Mouse (Mus musculus): ENCODE results near the gene Kcng4.

Gene Kcng4

GRCm38 (mm10) chr8:119639798-119640197 lies 4.3 kb upstream of the Kcng4 start:
- DNase-seq = no peak

GRCm38 (mm10) chr8:119638261-119638660 lies 2.8 kb upstream of the Kcng4 start:
- peak; percentile 63 to 66 for DNase-seq

- no peak for DNase-seq
These were observed 1.9 kb upstream of the Kcng4 start for GRCm38 (mm10) chr8:119637381-119637780.

GRCm38 (mm10) chr8:119636766-119637165 lies 1.3 kb upstream of the Kcng4 start:
- DNase-seq = no peak

GRCm38 (mm10) chr8:119635958-119636357 lies 478 bp upstream of the Kcng4 start:
- DNase-seq = no peak

GRCm38 (mm10) chr8:119634616-119635336 lies 704 bp downstream of the Kcng4 start:
- no peak for DNase-seq

GRCm38 (mm10) chr8:119632909-119633308 lies 2.6 kb downstream of the Kcng4 start:
- no peak for DNase-seq

GRCm38 (mm10) chr8:119632246-119632645 lies 3.2 kb downstream of the Kcng4 start:
- DNase-seq = no peak

- DNase-seq = no peak
These were observed 4.6 kb downstream of the Kcng4 start for GRCm38 (mm10) chr8:119630841-119631240.

GRCm38 (mm10) chr8:119627613-119628359 lies 7.7 kb downstream of the Kcng4 start:
- DNase-seq = no peak

- no peak for DNase-seq
These were observed 8.3 kb downstream of the Kcng4 start for GRCm38 (mm10) chr8:119627199-119627598.

- no peak for DNase-seq
These were observed 9.7 kb downstream of the Kcng4 start for GRCm38 (mm10) chr8:119625788-119626187.

GRCm38 (mm10) chr8:119624916-119625315 lies 10.6 kb downstream of the Kcng4 start:
- DNase-seq = no peak

GRCm38 (mm10) chr8:119623744-119624143 lies 11.7 kb downstream of the Kcng4 start:
- no peak for DNase-seq

GRCm38 (mm10) chr8:119623061-119623460 lies 12.4 kb downstream of the Kcng4 start:
- DNase-seq = no peak

- no peak for DNase-seq
These were observed 12.9 kb downstream of the Kcng4 start for GRCm38 (mm10) chr8:119622555-119622954.

GRCm38 (mm10) chr8:119620848-119621465 lies 14.5 kb downstream of the Kcng4 start:
- no peak for DNase-seq

GRCm38 (mm10) chr8:119620116-119620840 lies 15.2 kb downstream of the Kcng4 start:
- DNase-seq = no peak

- no peak for DNase-seq
These were observed 16.6 kb downstream of the Kcng4 start for GRCm38 (mm10) chr8:119618887-119619286.

- DNase-seq = no peak
These were observed 17.9 kb downstream of the Kcng4 start for GRCm38 (mm10) chr8:119617586-119617985.

GRCm38 (mm10) chr8:119616811-119617210 lies 18.7 kb downstream of the Kcng4 start:
- DNase-seq = no peak

- no peak for DNase-seq
These were observed 19.1 kb downstream of the Kcng4 start for GRCm38 (mm10) chr8:119616358-119616757.

- no peak for DNase-seq
These were observed 20.4 kb downstream of the Kcng4 start for GRCm38 (mm10) chr8:119615096-119615495.

All from cerebellum, postnatal 14 days (tissue).